Mouse (Mus musculus) right cerebral cortex, postnatal 14 days (tissue): ENCODE measurements around the gene Kcng4.
A peak's percentile ranks its signal among the peaks of the same experiment; 100 is the strongest.

ENCODE experiments used
- DNase-seq: peaks from one replicate; pipeline ENCODE4 v3.0.0; 2022

The Kcng4 gene

DNA sequence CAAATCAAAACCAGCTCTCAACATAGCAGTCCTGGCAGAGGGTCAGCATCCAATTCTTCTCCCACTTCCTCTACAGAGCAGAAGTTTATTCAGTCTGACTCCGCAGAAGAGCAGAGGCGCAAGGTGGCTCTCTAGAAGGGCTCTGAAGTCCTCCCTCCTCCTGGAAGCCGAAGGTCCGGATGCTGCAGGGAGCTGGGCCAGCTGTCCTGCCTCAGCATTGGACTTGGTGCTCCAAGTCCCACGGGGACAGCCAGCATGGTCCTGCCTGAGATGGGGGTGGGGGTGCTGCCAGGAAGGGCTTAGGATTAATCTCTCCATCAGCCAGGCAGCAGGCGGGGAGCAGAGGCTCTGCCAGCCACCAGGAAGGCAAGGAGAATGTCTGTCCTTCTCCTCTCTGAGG lies at the start of gene Kcng4:
Kcng4 (minus strand) TSS at position 303 of the 400 bp plus-strand sequence.
- DNase-seq = no peak

DNA sequence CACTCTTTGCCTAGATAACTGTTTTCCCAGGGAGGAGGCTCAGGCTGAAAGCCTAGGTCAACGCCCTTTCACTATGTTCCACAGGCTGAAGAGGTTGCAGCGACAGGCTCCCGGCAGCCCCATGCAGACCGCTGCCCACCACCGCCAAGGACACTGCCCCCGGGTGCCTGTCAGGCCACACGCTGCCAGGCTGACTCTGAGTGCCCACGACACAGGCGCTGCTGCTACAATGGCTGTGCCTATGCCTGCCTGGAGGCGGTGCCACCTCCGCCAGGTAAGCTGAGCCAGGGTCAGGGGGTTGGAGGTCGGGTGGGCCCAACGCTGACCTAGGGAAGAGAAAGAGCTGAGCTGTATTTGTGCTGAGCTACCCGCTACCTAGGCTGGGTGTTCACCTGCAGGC lies 43.7 kb upstream of the Kcng4 start:
- no peak for DNase-seq

DNA sequence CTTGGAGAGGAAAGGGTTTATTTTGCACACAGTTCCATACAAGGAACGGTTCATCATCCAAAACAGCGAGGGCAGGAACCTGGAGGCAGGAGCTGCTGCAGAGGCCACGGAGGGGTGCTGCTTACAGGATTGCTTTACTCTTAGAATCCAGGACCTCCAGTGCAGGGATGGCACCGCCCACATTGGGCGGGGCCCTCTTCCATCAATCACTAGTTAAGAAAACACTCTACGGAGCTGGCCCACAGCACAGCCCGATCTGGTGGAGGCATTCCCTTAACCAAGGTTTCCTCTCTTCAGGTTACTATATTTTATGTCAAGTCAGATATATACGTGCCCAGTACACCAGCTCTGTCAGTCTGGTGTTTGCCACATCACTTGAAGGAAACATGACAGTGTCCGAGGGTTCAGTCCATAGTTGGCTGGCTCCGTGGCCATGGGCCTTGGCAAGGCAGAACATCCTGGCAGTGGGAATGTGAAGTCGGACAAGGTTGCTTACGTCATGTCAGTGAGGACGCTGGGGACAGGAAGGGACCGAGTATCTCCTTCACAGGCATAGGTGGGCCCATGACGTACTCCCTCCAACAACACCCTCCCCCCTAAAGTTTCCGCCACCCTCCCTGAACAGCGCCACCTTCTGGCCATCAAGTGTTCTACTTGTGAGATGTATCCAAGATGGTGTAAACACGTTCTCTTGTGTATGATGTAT lies 42.8 kb upstream of the Kcng4 start:
- peak; percentile 32 for DNase-seq

DNA sequence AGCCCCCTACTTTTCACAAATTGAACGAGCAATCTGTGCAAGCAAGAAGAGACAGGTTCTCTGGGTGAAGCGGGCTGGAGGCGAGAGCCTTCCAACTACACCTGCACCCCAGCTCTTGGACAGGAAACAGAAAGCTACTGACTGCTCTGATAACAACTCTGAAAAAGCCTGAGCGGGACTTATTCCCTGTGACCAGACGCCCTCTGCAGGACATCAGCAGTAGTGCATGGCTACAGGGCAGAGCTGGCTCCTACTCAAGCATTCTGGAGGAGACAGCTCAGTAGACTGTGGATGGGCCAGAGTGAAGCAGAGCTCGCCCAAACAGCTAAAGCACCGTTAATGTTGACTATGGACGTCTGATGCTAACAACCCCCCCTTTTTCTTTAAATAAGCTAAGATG lies 40.9 kb upstream of the Kcng4 start:
- peak; percentile 92 for DNase-seq

DNA sequence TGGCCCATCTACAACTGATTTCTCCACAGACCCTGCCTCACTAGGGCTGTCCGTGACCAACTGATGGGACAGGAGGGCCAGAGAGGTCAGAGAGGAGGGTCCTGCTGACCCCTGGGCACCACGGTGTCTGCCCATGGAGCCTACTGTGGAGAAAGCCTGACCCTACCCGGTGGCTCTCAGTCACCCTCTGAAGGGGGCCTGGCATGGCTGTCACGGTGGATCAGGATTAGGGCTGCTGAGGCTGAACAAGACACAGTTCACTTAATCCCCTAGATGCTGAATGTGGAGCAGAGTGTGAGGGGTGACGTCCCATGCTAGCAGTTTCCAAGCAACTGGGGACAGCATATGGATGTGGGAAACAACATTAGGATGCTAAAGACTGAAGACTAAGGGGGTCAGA lies 40.0 kb upstream of the Kcng4 start:
- DNase-seq = no peak

DNA sequence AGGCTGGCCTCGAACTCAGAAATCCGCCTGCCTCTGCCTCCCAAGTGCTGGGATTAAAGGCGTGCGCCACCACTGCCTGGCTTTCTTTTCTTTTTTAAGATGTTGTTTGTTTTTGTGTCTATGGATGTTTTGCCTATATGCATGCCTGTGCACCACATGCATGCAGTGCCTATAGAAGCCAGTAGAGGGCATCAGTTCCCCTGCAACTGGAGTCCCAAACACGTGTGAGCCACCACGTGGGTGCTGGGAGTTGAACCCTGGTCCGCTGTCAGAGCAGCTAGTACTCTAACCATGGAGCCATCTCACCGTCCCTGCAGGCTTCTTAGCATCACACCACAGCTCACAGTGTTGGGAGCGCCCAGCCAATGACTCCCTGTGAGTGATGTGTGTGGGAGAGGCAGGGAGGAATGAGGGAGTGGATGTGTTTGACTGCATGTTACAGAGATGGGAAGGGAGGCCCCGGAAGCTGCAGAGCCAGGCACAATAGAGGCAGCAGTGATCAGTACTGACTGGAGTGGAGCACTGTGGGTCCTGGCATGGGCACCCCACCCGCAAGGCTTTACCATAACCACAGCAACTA lies 38.6 kb upstream of the Kcng4 start:
- DNase-seq = no peak

DNA sequence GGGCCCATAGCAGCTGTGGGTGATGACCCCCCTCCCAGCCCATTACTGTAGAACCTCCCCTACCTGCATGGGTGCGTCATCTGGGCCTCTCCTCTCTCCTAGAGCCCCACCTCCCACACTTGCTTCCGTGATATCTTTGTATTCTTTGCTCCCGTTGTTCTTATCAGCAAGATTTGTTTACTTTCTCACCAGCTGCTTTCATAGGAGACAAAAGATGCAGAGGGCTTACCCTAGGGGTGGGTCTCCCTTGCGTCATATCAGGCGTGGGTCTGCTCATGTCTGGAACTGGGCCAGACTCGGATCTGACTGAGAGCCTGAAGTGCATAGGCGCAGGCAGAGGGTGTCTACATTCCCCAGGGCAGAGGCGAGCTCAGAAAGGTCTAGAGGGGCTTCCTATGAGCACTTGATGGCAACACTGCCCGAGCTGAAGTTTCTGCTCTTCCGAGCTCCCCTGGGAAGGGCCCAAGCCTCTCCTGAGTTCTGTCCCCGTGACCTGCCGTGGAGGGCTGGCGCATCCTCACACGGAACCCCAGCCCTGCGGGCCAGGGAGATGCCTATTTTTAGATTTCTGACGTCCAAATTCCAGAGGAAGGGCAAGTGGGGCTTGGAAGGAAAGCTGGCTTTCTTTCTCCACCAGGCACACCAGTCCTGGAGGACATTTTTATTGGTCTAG lies 35.1 kb upstream of the Kcng4 start:
- no peak for DNase-seq

DNA sequence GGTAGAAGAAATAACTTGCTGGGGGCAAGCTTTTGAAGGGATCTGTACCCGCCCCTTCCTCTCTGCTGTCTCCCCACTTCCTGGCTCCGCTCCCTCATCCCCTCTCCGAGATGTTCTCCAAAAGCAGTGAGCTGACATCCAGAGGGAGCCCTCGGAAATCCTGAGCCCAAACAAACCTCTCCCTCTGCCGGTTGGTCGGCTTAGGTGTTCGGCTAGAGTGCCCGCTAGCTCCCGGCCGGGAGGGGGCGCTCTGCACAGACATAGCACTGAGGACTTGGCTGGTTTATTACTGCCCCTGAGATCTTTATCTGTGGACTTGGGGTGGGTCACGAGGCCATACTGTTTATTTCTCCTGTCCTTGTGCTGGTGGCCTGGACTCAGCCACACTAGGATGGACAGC lies 33.8 kb upstream of the Kcng4 start:
- DNase-seq = no peak

DNA sequence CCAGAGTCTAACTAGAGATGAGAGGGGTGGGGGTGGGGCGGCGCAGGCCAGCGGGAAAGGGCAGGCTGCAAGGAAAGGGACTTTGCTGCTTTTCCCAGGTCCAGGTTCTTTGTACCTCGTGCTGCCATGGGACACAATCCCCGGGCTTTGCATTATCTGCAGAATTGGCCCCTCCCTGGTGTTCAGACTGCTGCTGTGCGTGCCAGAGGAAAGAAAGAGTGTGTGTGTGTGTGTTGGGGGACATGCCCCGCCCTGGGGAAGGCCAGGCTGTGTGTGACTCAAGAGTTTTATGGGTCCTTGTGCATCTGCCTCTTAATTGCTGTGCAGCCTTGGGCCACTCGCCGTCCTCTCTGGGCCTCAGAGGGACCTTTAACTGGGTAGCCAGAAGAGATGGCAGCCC lies 33.0 kb upstream of the Kcng4 start:
- DNase-seq = no peak

DNA sequence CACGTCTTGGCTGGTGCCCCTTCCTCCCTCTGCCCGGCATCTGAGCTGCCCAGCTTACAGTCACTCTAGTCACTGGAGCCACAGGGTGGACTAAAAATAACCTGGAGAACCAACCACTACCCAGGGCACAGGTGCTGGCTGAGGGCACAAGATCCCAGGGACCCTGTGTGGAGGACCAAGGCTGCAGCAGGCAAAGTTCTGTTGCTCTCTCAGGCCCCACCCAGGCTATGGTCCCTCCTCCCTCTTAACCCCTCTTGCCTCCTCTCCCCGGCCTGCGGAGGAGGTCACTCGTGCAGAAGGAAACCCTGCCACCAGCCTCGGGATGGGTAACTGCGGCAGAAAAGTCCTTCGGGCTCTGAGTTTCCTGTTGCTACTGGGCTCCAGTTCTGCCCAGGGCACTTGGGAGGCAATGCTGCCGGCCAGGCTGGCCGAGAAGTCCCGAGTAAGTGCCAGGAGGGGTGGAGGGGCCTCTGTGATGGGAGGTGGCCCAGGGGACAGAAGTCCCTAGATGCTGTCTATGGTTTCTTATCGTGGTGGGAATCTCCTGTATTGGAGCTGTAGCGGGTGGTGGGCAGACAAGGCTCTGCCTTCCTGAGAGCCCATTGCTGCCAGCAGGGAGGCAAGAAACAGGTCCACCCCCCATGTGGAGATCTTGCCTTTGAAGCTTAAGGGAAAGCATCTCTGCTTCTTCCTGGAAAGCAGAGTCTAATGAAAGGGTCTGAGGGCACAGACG lies 30.9 kb upstream of the Kcng4 start, which contains the start of gene Wfdc1:
Wfdc1 (plus strand) TSS at position 147 of the 733 bp plus-strand sequence.
- DNase-seq = no peak

DNA sequence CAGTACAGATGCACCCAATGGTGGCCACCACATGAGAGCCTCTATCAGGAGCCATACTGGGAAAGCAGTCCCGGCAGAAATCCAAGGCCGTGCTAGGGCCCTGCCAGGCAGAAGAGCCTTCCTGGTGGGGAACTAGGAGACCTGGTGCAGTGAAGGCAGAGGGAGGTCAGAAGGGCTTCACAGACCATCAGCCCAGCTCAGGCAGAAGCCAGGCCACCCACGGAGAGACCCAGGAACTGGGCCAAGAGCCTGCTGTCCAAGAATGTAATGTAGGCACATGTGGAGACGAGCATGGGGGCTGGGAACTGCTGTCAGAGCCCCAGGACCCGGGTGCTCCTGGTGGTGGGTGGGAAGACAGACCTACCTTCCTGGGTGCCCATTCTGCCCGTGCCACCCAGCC lies 29.8 kb upstream of the Kcng4 start:
- DNase-seq = no peak

DNA sequence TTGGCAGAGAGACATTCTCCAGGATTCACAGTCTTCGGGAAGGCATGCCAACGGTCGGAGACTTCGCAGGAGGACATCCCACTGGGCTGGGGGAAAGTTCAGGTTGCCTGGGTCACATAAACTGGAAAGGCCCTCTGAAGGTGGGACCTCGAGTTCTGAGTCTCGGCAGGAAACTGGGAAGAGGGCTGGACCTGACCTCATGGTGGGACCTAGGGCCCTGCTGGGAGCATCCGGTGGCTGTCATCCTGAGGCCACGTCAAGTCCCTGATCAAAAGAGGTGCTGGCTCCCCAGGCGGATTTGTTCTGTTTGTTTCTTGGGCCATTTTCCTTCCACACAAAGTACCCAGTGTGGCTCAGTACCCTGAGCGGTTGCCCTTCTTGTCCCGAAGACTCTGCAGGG lies 28.0 kb upstream of the Kcng4 start:
- DNase-seq = no peak

DNA sequence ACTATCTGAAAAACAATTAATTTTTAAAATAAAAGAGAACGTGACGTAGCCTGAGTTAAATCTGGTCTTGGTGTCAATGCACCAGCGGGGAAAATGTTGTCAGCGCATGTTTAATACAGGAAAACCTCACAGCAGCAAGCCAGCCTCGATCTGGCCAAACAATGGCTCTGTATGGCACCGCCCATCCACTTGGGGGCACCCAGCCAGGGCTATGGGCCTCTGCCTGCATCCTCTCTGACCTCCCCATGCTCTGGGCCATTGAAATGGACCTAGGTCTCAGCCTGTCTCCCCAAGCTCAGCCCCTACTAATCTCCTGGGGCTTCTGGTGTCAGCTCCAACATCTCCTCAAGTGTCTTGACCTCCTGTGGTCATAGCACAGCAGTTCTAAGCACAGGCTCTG lies 26.4 kb upstream of the Kcng4 start:
- no peak for DNase-seq

DNA sequence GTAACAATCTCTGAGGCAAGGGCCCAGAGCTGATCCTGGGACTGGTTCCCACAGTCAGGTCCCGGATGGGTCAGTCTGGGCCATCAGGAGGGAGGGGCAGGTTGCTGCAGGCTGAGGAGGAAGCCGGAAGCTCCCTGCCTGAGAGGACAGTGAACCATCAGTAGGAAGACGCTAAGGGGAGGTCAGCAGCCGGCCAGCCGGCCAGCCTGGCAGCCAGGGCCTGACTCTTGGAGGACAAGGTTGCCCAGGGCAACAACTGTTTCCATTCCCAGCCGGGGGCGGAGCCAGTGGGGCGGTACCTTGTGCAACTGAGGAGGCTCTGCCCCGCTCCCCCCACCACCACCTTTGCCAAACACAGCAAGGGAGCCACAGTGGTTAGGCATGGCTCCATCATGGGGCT lies 25.6 kb upstream of the Kcng4 start:
- no peak for DNase-seq

DNA sequence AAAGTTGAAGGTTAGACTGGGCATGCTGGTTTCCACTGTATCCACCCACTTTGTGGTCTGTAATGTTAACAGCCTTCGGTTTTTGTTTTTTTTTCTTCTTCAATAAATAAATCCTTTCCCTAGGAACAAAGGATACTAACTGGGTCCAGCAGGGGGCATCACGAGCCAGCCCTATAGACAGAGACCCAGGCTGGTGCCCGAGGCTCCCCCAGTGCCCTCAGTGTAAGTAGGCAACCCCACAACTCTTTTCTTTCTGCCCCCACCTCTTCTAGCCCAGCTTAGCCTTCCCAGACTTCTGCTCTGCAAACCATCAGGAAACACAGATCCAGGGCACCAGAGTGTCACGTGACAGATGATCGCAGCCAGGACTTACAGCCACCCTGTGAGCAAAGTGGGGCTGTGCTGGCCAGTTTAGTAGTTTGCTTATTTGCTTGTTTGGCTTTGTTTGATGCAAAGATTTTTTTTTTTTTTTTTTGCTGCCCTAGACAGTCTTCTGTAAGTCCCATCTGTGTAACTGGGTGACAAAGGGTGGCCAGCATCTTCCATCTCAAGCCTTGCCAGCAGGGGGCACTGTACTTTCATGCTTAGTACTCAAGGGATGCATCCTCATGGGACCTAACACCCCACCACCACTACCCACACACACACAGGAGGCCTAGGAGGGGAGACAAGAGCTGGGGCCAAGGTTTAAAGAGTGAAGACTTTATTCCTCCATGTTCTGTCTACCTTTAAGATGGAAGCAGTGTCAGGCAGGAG lies 21.4 kb upstream of the Kcng4 start:
- DNase-seq = peak; percentile 18

DNA sequence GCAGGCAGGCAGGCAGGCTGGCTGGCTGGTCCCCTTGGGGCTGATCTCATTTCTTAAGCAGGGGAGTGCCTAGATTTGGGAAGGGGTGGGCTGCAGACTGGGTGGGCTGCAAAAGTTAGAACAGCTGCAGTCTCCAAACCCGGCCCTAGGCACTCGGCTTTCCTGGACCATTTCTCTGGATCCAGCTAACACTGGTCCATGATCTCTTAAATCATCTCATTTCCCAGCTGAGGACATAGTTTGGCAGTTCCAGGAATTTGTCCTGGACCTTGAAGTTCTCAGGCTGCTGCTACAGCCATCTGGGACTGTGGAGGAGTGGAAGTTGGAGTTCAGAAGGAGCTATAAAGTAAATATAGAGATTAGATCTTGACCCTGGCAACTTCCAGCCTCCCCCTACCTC lies 15.8 kb upstream of the Kcng4 start:
- no peak for DNase-seq

DNA sequence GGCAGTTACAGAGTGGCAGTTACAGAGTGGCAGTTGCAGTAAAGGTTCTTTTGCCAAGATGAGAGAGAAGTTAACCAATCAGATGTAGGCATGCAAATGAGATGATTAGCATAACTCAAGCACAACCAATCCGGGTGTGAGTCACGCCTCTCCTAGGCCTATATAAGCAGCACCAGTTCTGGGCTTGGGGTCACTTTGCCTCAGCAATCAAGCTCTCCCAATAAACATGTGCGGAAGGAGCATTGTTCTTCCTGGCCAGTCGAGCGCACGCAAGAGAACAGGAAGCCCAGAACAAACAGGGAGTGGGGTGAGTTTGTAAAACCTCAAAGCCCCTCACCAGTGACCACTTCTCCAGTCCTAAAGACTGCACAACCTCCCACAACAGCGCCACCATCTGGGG lies 11.4 kb upstream of the Kcng4 start:
- DNase-seq = no peak

DNA sequence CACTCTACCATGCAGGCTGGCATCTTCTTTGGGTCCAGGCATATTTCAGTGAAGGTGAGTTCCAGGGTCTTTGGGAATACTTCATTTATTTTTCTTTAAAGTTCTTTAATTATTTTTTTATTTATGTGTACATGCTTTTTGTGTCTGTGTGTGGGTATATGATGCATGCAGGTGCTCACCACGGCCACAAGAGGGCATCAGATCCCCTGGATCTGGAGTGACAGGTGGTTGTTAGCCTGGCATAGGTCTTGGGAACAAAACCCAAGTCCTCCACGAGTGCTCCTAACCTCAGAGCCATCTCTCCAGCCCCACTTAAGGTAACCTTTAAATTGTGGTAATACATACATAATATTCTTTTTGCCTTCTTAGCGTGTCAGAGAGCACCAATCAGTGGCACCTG lies 10.7 kb upstream of the Kcng4 start:
- DNase-seq = no peak

DNA sequence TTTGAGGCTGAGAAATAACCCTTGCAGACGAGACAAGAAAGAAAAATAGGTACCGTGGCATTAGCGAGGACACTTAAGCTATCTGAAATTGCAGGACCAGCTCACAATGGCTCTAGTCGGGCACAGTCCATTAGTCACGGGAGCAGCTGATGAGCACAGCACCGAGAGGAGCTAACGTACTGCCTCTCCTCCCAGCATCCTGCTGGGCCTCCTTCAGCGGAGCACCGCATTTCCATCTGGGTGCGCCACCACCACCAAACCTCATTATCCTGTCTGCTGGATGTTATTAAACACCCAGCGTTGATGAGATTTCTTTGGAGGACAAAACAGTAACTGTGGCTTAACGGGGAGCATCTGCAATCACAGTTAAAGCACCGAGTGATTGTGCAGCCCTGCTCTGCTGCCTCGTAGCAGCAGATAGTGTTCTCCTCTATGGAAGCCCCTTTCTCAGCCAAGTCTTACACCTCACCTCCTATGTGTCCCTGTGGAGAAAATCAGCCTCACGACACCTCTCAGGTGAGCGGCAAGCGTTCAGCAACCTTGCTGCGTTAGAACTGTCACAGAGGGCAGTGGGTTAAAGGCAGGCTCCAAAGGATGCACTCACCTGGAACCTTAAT lies 9.6 kb upstream of the Kcng4 start:
- no peak for DNase-seq

DNA sequence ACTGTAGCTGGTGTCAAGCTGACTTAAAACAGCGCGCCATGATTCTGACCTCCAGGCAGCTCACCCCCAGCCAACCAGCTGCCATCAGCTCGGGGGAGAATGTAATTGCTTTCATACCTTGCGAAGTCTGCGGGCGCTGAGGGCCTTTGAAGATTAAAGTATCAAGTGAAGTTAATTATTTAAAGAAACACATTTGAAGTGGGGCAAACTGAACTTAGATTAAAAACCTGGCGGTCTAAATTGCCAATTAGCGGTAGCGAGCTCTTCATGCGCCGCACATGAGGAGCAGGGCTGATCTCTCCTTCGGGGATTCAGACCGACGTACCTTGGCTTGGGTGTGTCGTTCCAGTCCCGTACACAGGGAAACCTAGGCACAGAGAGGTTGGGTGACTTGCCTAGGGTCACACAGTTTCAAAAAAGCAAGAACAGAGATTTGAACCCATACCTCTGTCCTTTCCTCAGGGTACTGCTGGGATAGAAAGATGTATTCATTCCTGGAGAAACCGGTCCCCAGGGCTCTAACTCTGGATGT lies 9.0 kb upstream of the Kcng4 start:
- no peak for DNase-seq

DNA sequence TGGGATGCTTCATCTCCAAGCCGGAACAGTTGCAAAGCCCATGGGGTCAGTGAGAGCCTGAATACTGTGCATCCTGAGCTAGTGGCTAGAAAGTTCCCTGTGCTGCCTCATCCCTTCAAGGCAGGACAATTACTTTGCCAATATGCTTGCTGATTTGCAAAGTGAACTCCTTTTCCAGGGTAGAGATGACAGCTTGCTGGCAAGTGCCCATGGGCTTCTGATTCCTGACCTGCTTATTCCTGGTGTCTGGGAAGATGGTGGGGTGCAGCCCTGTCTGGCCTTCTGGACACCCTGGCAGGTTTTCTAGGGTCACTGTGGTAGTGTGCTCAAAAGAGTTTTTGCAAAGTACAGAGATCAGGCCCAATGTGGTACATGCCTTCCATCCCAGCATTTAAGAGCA lies 7.5 kb upstream of the Kcng4 start:
- no peak for DNase-seq

DNA sequence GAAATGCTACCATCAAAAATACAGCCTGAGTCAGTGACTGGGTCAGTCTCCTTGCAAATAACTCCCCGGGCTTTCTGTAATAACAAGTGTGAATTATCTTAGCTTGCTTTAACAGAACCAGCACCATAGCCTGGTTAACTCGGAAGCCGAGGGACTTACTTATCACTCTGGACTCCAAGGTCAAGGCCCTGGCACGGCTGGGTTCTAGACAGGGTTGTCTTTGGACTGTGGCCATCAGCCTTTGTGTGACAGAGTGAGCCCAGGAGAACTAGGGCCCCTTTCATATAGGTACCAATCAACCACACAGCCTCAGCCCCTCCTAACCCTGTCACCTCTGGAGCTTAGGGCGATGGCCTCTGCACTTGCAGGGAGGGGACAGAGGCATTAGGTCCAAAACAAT lies 5.6 kb upstream of the Kcng4 start:
- DNase-seq = no peak
